Mouse (Mus musculus): ENCODE results near the gene Nt5c3. TPM values are rescaled to one million over a fixed set of nuclear protein-coding genes. Genes with fewer than 3 reads are reported as not detected.
A peak's percentile ranks its signal among the peaks of the same experiment; 100 is the strongest.

Nt5c3 gene
- polyA plus RNA-seq, 1 experiment from 2014 or later = 166 TPM

DNA sequence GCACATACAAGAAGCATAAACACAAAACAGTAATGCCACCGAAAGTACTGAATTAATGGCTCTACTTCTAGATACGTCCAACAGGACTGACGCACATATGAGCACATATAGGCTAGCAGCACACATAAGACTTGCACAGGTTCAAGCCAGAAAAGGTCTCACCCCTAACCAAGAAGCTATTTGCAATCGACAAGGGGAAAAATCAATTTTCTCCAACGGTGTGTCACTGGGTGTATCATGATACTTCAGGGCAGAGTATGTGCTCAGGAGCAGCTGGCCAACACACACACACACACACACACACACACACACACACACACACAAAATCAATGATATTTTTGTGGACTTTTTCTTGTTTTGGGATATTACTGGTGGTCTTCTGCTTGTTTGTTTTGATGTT lies 18.2 kb downstream of the Nt5c3 start:
- Histone ChIP-seq H3K4me2 (ENCODE audit: low read length) (no peak overlapping the region), H3K9ac (replicated peaks; ENCODE audit: low read depth, low read length) (no peak overlapping the region), H3K4me1 (replicated peaks; ENCODE audit: control insufficient read depth, insufficient read depth, low read length) (peaks cover 21% of the 10 kb centered on the region), H3K36me3 (ENCODE audit: control insufficient read depth, insufficient read depth) (no peaks in the 10 kb centered on the region), H3K4me3 (replicated peaks; ENCODE audit: low read length) (no peak overlapping the region), H3K27me3 (replicated peaks; ENCODE audit: control insufficient read depth, insufficient read depth, low read length) (no peaks in the 10 kb centered on the region), H3K9me3 (ENCODE audit: control insufficient read depth, low read length) (no peaks in the 10 kb centered on the region), H3K27ac (ENCODE audit: low read length) (no peak overlapping the region)
- 92% methylated on average over 5 of the region's 5 CpGs for WGBS
- no peak for ATAC-seq

DNA sequence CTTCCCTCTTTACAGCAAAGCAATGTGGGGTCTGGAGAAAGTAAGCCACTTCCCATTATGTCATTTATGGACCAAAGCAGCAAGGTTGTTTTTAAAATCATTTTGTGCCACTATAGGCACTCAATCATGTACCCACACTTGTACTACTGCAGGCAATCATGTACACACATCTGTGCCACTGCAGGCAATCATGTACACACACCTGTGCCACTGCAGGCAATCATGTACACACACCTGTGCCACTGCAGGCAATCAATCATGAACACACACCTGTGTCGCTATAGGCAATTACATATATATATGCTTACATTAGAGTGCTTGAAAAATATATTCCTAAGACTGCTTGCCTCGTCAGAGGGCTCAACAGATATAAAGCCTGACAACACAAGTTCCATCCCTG lies 18.8 kb downstream of the Nt5c3 start:
- Histone ChIP-seq H3K4me2 (ENCODE audit: low read length) (no peak overlapping the region), H3K4me1 (replicated peaks; ENCODE audit: control insufficient read depth, insufficient read depth, low read length) (peaks cover 21% of the 10 kb centered on the region), H3K4me3 (replicated peaks; ENCODE audit: low read length) (no peak overlapping the region), H3K9me3 (ENCODE audit: control insufficient read depth, low read length) (no peaks in the 10 kb centered on the region), H3K9ac (replicated peaks; ENCODE audit: low read depth, low read length) (no peak overlapping the region), H3K27ac (ENCODE audit: low read length) (no peak overlapping the region), H3K27me3 (replicated peaks; ENCODE audit: control insufficient read depth, insufficient read depth, low read length) (no peaks in the 10 kb centered on the region), H3K36me3 (ENCODE audit: control insufficient read depth, insufficient read depth) (no peaks in the 10 kb centered on the region)
- WGBS = 79% methylated on average over 2 of the region's 2 CpGs
- ATAC-seq = no peak

DNA sequence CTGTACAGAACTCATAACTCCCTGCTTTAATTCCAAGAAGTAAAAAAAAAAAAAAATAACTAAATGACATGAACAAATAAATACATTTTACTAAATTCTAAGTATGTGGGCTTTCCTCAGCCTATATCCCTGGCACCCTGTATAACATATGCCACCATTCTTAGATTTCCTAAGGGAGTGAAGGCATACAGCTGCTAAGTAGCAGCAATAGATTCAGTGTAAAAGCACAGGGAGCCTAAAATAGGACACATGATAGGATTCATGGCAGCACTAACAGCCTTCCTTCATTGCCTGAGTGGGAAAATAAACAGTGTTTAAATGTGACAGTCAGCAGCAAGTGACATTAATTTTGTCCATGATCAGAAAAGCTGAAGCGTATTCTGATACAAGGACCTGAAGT lies 19.4 kb downstream of the Nt5c3 start:
- 57% methylated on average over 1 of the region's 1 CpGs for WGBS
- ATAC-seq = peak; percentile 70; the same call in 1 of the 2 replicates
- no peak overlapping the region for H3K9ac ChIP-seq (replicated peaks; ENCODE audit: low read depth, low read length)
- peaks cover 21% of the 10 kb centered on the region for H3K4me1 ChIP-seq (replicated peaks; ENCODE audit: control insufficient read depth, insufficient read depth, low read length)
- H3K4me2 ChIP-seq (ENCODE audit: low read length) = no peak overlapping the region
- no peaks in the 10 kb centered on the region for H3K36me3 ChIP-seq (ENCODE audit: control insufficient read depth, insufficient read depth)
- no peak overlapping the region for H3K4me3 ChIP-seq (replicated peaks; ENCODE audit: low read length)
- H3K27ac ChIP-seq (ENCODE audit: low read length) = peak overlapping the region; percentile 5; the same call in 1 of the 2 replicates
- H3K27me3 ChIP-seq (replicated peaks; ENCODE audit: control insufficient read depth, insufficient read depth, low read length) = no peaks in the 10 kb centered on the region
- no peaks in the 10 kb centered on the region for H3K9me3 ChIP-seq (ENCODE audit: control insufficient read depth, low read length)

GRCm38 (mm10) chr6:56903831-56904230 lies 19.9 kb downstream of the Nt5c3 start:
- no peak overlapping the region for H3K9ac ChIP-seq (replicated peaks; ENCODE audit: low read depth, low read length)
- H3K4me1 ChIP-seq (replicated peaks; ENCODE audit: control insufficient read depth, insufficient read depth, low read length) = peaks cover 21% of the 10 kb centered on the region
- H3K9me3 ChIP-seq (ENCODE audit: control insufficient read depth, low read length) = no peaks in the 10 kb centered on the region
- peak; percentile 17; the same call in 1 of the 2 replicates for ATAC-seq
- H3K27me3 ChIP-seq (replicated peaks; ENCODE audit: control insufficient read depth, insufficient read depth, low read length) = no peaks in the 10 kb centered on the region
- H3K27ac ChIP-seq (ENCODE audit: low read length) = no peak overlapping the region; the same call in 1 of the 2 replicates
- H3K4me3 ChIP-seq (replicated peaks; ENCODE audit: low read length) = no peak overlapping the region
- WGBS = 29% methylated on average over 6 of the region's 6 CpGs
- H3K4me2 ChIP-seq (ENCODE audit: low read length) = no peak overlapping the region
- H3K36me3 ChIP-seq (ENCODE audit: control insufficient read depth, insufficient read depth) = no peaks in the 10 kb centered on the region

DNA sequence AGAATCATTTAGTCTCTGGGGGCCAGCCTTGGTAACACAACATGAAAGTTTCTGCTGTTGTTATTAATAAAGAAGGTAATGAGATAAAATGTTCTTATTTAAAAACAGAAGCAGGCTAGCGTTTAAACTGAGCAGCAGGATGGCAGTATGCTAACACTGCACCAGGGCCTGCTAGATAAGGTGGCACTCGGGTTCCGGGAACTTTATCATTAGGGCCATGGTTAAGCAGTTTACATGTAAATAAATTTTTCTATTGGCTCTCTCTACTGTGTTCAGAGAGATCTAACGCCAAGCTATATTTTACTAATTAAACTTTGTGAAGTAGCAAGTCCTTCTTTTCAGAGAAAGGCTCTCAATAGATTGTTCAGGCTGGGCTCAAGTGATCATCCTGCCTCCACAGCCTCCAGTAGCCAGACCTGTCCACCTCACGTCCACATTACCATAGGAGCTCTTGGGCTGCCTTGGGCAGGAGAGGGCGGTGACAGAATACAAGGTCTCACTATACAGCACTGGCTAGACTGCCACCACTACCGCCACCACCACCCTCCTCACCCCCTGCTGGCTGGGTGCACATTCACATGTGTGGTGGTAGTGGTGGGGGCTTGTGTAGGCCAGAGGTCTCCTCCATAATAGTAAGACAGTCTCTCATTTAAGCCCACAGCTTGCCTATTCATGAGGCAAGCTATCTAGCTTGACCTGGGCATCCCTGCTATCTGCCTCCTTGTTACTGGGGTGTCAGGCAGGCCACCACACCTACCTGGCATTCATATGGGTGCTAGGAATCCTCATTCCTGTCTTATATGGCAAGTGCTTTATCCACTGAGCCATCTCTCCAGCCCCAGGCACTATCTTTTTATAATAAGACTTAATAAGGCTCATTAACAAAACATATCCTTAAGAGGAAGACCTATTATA lies 20.9 kb downstream of the Nt5c3 start:
- no peak for ATAC-seq
- H3K36me3 ChIP-seq (ENCODE audit: control insufficient read depth, insufficient read depth) = no peaks in the 10 kb centered on the region
- H3K9me3 ChIP-seq (ENCODE audit: control insufficient read depth, low read length) = no peaks in the 10 kb centered on the region
- no peak overlapping the region for H3K4me2 ChIP-seq (ENCODE audit: low read length)
- 78% methylated on average over 7 of the region's 7 CpGs for WGBS
- no peak overlapping the region for H3K4me3 ChIP-seq (replicated peaks; ENCODE audit: low read length)
- peaks cover 21% of the 10 kb centered on the region for H3K4me1 ChIP-seq (replicated peaks; ENCODE audit: control insufficient read depth, insufficient read depth, low read length)
- H3K27me3 ChIP-seq (replicated peaks; ENCODE audit: control insufficient read depth, insufficient read depth, low read length) = no peaks in the 10 kb centered on the region
- H3K27ac ChIP-seq (ENCODE audit: low read length) = no peak overlapping the region
- no peak overlapping the region for H3K9ac ChIP-seq (replicated peaks; ENCODE audit: low read depth, low read length)

DNA sequence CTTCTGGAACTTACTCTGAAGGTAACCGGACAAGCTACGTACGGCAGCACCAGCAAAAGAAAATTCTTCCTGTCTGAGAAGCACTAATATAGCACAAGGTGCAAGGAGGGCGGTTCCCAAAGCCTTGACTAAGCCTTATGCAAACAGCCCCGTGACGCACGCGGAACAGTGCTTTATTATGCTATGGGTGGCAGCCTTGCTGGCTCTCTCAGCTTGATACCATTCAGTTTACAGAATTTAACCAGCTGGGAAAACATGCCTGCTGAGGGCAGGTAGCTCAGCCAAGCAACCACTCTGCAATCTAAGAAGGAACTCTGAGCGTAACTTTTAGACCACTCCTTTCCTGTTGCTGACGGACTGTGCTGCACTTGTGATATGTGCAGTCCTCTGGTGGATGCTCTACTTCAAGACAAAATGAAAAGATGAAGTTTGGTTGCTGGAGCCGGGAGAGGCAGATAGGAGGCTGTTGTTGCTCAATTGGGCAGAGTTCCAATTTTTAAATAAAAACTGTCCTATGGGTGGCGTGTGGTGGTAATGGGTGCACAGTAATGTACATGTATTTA lies 21.8 kb downstream of the Nt5c3 start:
- Histone ChIP-seq H3K4me1 (replicated peaks; ENCODE audit: control insufficient read depth, insufficient read depth, low read length) (peaks cover 21% of the 10 kb centered on the region), H3K27ac (ENCODE audit: low read length) (no peak overlapping the region), H3K9ac (replicated peaks; ENCODE audit: low read depth, low read length) (no peak overlapping the region), H3K36me3 (ENCODE audit: control insufficient read depth, insufficient read depth) (no peaks in the 10 kb centered on the region), H3K4me2 (ENCODE audit: low read length) (0 out of 2 replicates have a peak overlapping the region, but pooled peaks have one; percentile 14), H3K9me3 (ENCODE audit: control insufficient read depth, low read length) (no peaks in the 10 kb centered on the region), H3K4me3 (replicated peaks; ENCODE audit: low read length) (no peak overlapping the region), H3K27me3 (replicated peaks; ENCODE audit: control insufficient read depth, insufficient read depth, low read length) (no peaks in the 10 kb centered on the region)
- no peak for ATAC-seq
- 30% methylated on average over 12 of the region's 12 CpGs for WGBS

- H3K36me3 ChIP-seq (ENCODE audit: control insufficient read depth, insufficient read depth) = no peaks in the 10 kb centered on the region
- no peaks in the 10 kb centered on the region for H3K9me3 ChIP-seq (ENCODE audit: control insufficient read depth, low read length)
- H3K4me3 ChIP-seq (replicated peaks; ENCODE audit: low read length) = no peak overlapping the region
- no peak overlapping the region for H3K9ac ChIP-seq (replicated peaks; ENCODE audit: low read depth, low read length)
- H3K27me3 ChIP-seq (replicated peaks; ENCODE audit: control insufficient read depth, insufficient read depth, low read length) = no peaks in the 10 kb centered on the region
- H3K27ac ChIP-seq (ENCODE audit: low read length) = no peak overlapping the region
- H3K4me2 ChIP-seq (ENCODE audit: low read length) = no peak overlapping the region
- peaks cover 21% of the 10 kb centered on the region for H3K4me1 ChIP-seq (replicated peaks; ENCODE audit: control insufficient read depth, insufficient read depth, low read length)
- 73% methylated on average over 3 of the region's 3 CpGs for WGBS
- ATAC-seq = no peak
These were observed 22.4 kb downstream of the Nt5c3 start for GRCm38 (mm10) chr6:56901336-56901735.

GRCm38 (mm10) chr6:56899601-56900000 lies 24.1 kb downstream of the Nt5c3 start:
- H3K9ac ChIP-seq (replicated peaks; ENCODE audit: low read depth, low read length) = no peak overlapping the region
- peaks cover 18% of the 10 kb centered on the region for H3K4me1 ChIP-seq (replicated peaks; ENCODE audit: control insufficient read depth, insufficient read depth, low read length)
- WGBS = 88% methylated on average over 3 of the region's 3 CpGs
- H3K36me3 ChIP-seq (ENCODE audit: control insufficient read depth, insufficient read depth) = no peaks in the 10 kb centered on the region
- no peaks in the 10 kb centered on the region for H3K9me3 ChIP-seq (ENCODE audit: control insufficient read depth, low read length)
- no peak overlapping the region for H3K27ac ChIP-seq (ENCODE audit: low read length)
- ATAC-seq = no peak
- no peak overlapping the region for H3K4me2 ChIP-seq (ENCODE audit: low read length)
- H3K4me3 ChIP-seq (replicated peaks; ENCODE audit: low read length) = no peak overlapping the region
- H3K27me3 ChIP-seq (replicated peaks; ENCODE audit: control insufficient read depth, insufficient read depth, low read length) = no peaks in the 10 kb centered on the region

- H3K9me3 ChIP-seq (ENCODE audit: control insufficient read depth, low read length) = no peaks in the 10 kb centered on the region
- no peaks in the 10 kb centered on the region for H3K27me3 ChIP-seq (replicated peaks; ENCODE audit: control insufficient read depth, insufficient read depth, low read length)
- H3K4me2 ChIP-seq (ENCODE audit: low read length) = no peak overlapping the region
- H3K4me1 ChIP-seq (replicated peaks; ENCODE audit: control insufficient read depth, insufficient read depth, low read length) = no peaks in the 10 kb centered on the region
- H3K4me3 ChIP-seq (replicated peaks; ENCODE audit: low read length) = no peak overlapping the region
- H3K36me3 ChIP-seq (ENCODE audit: control insufficient read depth, insufficient read depth) = peaks cover 22% of the 10 kb centered on the region
- H3K27ac ChIP-seq (ENCODE audit: low read length) = no peak overlapping the region
- WGBS = 82% methylated on average over 2 of the region's 2 CpGs
- no peak overlapping the region for H3K9ac ChIP-seq (replicated peaks; ENCODE audit: low read depth, low read length)
- no peak for ATAC-seq
These were observed 33.0 kb downstream of the Nt5c3 start for GRCm38 (mm10) chr6:56890762-56891161.
